Mouse (Mus musculus): ENCODE results near the gene Flt3l.
A peak's percentile ranks its signal among the peaks of the same experiment; 100 is the strongest.

DNA sequence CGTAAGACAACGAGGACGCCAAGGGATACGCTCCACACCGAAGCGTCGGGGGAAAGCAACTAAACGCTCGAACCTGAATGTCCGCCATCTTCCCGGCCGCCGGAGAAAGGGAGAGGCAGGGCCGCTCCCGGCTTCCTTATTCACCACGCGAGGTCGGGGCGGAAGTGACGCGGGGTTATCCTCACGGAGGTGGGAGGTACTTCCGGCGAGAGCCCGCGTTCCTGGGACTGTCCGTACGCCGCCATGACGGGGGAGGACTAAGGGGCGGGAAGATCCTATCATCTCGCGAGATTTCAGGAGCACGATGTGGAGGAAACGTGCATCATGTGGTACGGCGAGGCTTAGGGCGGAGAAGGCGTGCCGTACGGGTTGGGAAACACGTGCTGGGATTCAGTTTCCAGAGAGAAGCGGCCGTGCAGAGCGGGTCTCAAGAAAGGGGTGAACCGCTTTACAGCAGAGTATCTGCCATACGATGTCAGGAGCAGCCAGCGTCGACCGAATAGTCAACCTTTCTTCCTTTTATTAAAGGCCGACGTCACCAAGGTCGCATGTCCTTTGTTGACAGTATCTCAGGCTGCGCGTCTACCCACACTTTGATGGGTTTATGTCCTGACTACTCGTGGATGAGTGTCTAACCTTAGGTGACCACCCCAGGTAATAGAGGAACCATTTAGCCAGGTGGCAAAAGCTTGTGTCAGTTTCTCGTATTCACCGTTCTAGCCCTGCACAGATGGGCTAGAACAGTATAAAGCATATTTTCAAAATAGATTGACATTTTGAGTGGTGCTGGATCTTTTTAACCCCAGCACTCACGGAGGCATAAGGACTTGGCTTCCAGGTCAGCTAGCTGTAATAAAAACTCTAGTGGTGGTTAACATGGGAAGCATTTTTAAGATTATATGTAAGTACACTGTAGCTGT, 11.7 kb downstream of the Flt3l start, which contains the start of gene Rps11:
- peak; percentile 79 for TF ChIP-seq EP300 (IDR thresholded peaks at IDR 0.05; ENCODE audit: low read depth)
- no peak for TF ChIP-seq CTCF (IDR thresholded peaks at IDR 0.05; ENCODE audit: low read depth)

Data from liver, postnatal 0 days (tissue).